Mouse (Mus musculus) liver, embryonic 16.5 days (tissue): ENCODE results near the gene Gm10147. TPM values are rescaled to one million over a fixed set of nuclear protein-coding genes. Genes with fewer than 3 reads are reported as not detected.
"Not testable (repeated sequence)": the region's sequence is repeated elsewhere in the genome, so short reads cannot be mapped to it uniquely, and the experiment has no call there.

Source experiments
- ATAC-seq: fragments of 200-750 bp; cut with Nextera tagmentation; 2 replicates; pipeline ENCODE4 v1.8.0; 2017; ENCODE audit warnings: low read depth, mild to moderate bottlenecking, moderate number of reproducible peaks, moderate library complexity
- H3K27ac ChIP-seq: fragments of 300-500 bp; sonication (generic); 2 replicates; pipeline ENCODE4 v1.5.1; 2014; ENCODE audit warnings: mild to moderate bottlenecking, low read length
- H3K27me3 ChIP-seq: fragments of 300-500 bp; sonication (generic); 2 replicates; pipeline ENCODE4 v1.6.1; 2014; ENCODE audit warnings: low read depth, low read length, mixed read lengths; ENCODE audit not compliant: control insufficient read depth, insufficient read depth
- H3K36me3 ChIP-seq: fragments of 300-500 bp; sonication (generic); 2 replicates; pipeline ENCODE4 v1.6.1; 2014; ENCODE audit warnings: mild to moderate bottlenecking; ENCODE audit not compliant: control insufficient read depth, insufficient read depth
- H3K4me1 ChIP-seq: fragments of 300-500 bp; sonication (generic); 2 replicates; pipeline ENCODE4 v1.6.1; 2014; ENCODE audit warnings: low read depth, low read length, mixed read lengths; ENCODE audit not compliant: control insufficient read depth
- H3K4me2 ChIP-seq: fragments of 300-500 bp; sonication (generic); 2 replicates; pipeline ENCODE4 v1.6.1; 2014; ENCODE audit warnings: low read depth, low read length, mixed read lengths
- H3K4me3 ChIP-seq: fragments of 300-500 bp; sonication (generic); 2 replicates; pipeline ENCODE4 v1.5.1; 2014; ENCODE audit warnings: low read depth, mild to moderate bottlenecking, low read length
- H3K9ac ChIP-seq: fragments of 300-500 bp; sonication (generic); 2 replicates; pipeline ENCODE4 v1.6.1; 2014; ENCODE audit warnings: low read depth, low read length
- H3K9me3 ChIP-seq: fragments of 300-500 bp; sonication (generic); replicated peaks from 2 replicates; pipeline ENCODE4 v1.6.1; 2016; ENCODE audit warnings: low read length; ENCODE audit not compliant: control insufficient read depth
- WGBS: fragments of 180-500 bp; shearing (Covaris S2); extraction: QIAGEN DNeasy Blood & Tissue Kit; methylation state at CpG from one replicate; pipeline ENCODE4 v1.1.7; 2014; ENCODE audit not compliant: insufficient replicate concordance; 5-methylcytosine and 5-hydroxymethylcytosine counted together
- microRNA-seq: library from miRNA; unstranded; fragments of <30 nt; microRNA quantifications from one replicate; pipeline ENCODE4, GENCODE M21; 2016
- polyA plus RNA-seq: library from polyadenylated mRNA; unstranded; fragments of >200 nt; fragmentation: Nextera tagmentation; extraction: Ambion mirVana; gene quantifications from 2 replicates; pipeline ENCODE4 v1.2.1, GENCODE M21; 2015

Gm10147 gene
- polyA plus RNA-seq = not detected in 2 replicates

- not testable (repeated sequence) for H3K9ac ChIP-seq, H3K27me3 ChIP-seq, H3K4me2 ChIP-seq, ATAC-seq, H3K27ac ChIP-seq, H3K4me3 ChIP-seq, H3K4me1 ChIP-seq, H3K9me3 ChIP-seq, H3K36me3 ChIP-seq
- no CpG with 5 or more reads among the region's 7 CpGs for WGBS
Measured at GRCm38 (mm10) chrX:28607742-28608141, at the start of gene Gm10147. Gene Gm10147 (minus strand): TSS chrX:28607842.

Small RNA genes within 50 kb of the gene (microRNA-seq; reads per million reads assigned to microRNA genes)
- gene Gm44499 = not detected
